Mouse (Mus musculus) E14TG2a.4 (cell line): ENCODE measurements around the gene Ldlrad2.

Source experiments
- CTCF ChIP-seq: conservative IDR thresholded peaks from 2 replicates; pipeline ENCODE4 v1.5.1; 2014; ENCODE audit warnings: low read length
- POU5F1 ChIP-seq: IDR thresholded peaks from 2 replicates; pipeline ENCODE4 v1.6.1; 2014; ENCODE audit warnings: low read length, borderline replicate concordance

- TF ChIP-seq CTCF (no peak), POU5F1 (no peak)
These were observed 5.9 kb upstream of the Ldlrad2 start for GRCm38 (mm10) chr4:137580299-137580698.
